Mouse (Mus musculus) right cerebral cortex, adult 18-20 months (tissue): ENCODE results near the gene Esrrg.

Experiments used
- DNase-seq: peaks from one replicate; pipeline ENCODE4 v3.0.0; 2022; ENCODE audit warnings: mixed read lengths

The Esrrg gene

DNA sequence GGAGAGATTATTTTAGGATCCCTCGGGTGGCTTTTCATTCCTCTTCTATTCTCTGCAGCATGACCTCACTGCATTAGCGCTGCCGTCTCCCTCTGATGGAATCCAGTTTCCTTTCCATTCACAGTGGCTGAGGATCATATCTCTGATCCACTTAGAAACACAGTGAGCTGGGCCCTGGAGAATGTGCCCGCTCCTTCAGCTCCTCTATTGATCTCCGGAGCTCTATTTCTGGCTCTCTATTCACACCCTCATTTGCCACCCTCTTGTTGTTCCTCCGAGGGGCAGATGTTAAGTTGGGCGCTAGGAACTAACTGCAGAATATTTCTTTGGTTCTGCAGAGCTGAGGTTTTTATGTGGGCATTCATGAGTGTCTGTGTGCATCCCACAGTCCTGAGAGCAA is 228.3 kb downstream of the Esrrg start:
- peak; percentile 41 for DNase-seq

DNA sequence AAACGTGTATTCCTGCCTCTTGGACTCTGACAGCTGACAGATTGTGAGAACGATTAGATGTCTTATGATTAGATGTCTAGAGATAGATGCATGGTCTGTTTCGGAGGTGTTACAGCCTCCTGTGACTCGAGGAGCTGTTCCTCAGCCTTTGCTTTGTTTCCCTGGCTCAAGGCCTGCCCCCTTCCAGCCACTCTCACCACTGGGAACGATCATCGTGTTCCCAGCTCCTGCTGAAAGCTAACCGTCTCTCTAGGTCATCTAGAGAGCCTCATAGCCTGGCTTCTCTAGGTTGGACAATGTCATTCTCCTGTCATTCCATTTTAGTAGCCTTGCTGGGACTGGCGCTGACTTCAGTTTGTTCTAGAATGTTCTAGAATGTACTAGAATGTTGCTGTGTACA is 233.0 kb downstream of the Esrrg start:
- DNase-seq = no peak

DNA sequence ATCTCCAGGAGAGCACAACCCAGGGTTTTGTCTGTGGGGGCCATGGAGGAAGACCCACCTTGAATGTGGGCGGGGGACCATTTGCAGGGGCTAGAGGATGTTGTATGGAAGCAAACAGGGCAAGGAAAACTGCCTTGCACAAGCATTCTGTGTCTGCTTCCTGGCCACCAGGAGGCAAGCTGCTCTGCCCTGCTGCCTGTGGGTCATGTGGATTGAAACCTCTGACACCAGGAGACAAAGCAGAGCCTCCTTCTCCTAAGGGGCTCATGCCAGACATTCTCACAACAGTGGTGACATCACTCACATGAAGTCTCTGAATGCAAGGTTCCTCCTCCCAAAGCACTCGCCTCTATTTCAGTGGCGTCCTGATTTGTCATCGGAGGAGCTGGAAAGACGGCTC is 234.1 kb downstream of the Esrrg start:
- no peak for DNase-seq

DNA sequence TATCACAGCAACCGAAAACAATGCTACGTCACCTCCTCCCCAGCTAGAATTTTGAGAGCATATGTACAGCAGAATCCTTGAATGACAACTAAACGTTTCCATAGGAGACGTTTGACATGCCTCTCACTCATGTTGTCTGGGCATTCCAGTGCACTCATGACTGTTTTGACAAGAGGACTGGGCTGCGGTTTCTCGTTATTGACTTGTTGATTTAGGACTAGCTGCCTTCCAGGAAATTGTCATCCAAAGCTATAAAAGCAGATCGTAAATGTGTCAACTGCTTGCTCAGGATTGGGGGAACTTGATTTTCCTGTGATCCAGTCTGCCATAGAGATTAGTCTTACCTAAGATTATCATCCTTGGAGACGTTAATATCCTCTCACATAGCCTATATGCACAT is 245.6 kb downstream of the Esrrg start:
- no peak for DNase-seq

DNA sequence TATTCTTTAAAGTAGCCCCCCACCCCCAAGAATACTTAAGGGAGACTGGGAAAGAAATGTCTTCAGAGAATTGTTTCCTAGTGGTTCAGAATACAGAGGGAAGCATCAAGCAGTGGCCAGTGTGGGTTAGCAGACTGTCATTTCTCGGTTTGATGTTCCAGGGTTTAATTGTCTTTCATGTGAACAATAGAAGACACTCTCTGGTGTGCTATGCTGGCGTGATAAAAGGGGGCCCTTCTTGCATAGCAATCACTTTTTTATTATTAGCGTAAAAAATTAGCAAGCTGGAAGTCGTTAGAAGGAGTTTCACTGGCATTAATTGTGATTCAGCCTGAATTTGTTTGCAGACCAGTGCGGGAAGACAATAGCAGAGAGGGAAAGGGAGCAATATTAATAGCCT is 253.7 kb downstream of the Esrrg start:
- DNase-seq = no peak

DNA sequence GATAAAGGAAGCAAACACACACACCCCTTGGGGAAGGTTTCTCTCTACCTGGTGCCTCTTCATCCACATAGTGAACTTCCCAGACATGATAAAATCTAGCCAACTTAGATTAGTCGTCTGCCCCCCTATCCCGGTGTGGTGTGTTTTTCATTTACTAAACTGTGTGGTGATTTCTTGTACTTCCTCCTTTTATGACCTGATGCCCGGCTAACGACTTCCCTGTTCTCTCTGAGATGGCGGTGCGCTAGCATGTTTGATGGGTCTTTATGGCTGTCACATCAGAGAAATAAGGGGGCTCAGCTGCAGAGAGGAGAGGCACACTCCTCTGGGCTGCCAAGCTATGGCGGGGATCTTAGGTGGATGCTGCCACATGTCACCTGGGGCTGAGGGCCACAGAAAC is 259.8 kb downstream of the Esrrg start:
- DNase-seq = no peak

DNA sequence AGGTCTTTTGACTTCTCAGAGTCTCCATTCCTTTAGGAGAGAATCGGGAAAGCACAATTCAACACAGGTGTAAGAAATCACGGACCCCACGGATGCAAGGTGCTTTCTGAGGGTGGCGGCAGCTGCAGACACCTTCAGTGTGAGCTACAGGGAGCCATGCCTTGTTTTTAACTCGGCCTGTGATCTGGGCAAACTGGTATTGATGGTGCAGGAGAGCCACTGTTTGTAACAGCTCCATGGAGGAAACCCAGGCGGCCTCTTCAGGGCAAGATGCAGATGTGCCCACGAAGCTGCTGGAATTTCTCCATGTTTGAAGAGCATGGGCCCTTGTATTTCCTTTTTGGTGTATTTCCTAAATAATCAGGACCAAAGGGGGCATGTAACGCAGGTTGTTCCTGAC is 263.6 kb downstream of the Esrrg start:
- DNase-seq = no peak

DNA sequence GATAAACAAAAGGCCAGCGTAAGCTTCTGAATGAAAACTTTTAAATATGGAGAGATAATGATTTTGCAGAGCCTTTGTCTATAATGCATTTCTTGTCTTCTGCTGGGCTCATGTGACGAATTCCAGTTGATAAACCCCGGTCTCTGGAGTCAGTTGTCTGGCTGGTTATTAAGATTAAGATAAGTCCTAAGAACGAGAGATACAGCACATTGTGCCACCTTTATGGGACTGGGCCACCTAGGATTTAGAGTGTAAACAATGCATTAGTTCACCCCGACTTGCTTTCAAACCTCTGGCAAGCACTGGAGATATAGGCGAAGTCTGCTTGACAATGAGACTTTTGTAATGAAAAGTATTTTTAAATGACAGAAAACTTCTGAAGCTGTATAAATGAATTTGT is 264.2 kb downstream of the Esrrg start:
- no peak for DNase-seq

DNA sequence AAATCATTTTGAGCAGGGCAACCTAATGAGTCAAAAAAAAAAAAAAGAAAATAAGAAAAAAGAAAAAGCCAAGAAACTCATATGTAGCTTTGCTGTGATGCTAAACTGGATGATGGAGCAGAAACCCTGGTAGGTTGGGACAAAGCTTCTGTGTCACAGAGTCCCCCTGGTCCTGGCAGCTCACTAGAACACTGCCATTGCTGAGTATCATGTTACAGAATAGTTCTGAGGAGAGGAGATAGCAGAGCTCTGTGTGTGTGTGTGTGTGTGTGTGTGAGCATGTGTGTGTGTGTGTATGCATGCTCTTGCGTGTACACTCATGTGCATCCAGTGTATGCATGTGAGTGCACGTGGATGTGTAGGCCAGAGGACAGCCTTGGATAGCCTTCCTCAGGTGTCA is 265.2 kb downstream of the Esrrg start:
- no peak for DNase-seq

DNA sequence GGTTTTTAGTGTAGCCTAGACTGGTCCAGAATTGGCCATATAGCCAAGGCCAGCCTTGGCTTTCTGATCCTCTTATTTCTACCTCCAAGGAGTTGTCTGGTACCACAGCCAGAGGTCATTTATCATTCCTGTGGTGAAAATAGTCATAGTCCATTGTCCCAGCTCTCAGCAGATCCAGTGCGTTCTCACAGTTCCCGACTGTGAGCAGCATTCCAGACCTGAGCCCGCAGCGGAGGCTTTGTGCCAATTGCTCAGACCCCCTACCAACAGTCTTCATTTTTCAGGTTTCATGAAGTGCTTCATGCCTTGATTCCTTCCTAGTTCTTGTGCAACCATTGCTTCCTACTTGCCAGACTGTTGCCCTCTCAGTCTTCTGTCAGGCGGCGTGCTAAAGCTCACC is 278.7 kb downstream of the Esrrg start:
- no peak for DNase-seq

DNA sequence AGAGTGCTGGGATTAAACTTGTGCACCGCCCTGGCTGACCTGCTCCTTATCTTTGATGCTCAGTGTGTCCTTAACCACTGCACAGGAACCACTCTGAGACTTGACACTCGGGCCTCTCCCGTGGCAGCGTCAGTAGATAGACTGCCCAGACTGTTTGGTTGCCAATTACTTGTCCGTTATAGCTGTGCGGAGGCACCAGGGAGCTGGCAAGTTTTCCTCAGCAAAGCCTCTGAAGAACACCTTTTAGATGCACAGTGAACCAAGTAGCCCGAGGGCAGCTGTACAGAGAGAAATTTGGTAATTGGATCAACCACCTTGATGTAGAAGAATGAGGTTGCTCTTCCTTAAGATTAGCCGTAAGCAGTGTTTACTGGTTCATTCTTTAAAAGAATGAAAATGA is 279.6 kb downstream of the Esrrg start:
- DNase-seq = no peak

DNA sequence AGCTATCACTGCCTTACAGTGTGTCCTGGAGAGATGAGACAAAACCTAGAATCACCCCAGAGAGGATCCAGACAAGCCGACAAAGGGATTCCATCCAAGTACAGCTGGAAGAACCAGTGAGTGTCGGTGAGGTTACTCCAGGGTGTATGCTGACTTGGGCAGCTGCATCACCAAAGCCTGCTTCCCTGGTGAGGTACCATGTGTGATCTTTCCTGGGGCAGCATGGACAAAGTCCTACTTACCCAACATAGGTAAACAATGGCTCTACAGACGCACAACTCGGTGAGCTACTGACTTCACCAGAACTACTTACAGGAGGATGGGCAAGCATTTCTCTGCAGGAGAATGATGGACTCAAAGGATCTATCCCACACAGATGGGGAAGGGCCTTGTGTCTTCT is 280.5 kb downstream of the Esrrg start:
- DNase-seq = no peak

DNA sequence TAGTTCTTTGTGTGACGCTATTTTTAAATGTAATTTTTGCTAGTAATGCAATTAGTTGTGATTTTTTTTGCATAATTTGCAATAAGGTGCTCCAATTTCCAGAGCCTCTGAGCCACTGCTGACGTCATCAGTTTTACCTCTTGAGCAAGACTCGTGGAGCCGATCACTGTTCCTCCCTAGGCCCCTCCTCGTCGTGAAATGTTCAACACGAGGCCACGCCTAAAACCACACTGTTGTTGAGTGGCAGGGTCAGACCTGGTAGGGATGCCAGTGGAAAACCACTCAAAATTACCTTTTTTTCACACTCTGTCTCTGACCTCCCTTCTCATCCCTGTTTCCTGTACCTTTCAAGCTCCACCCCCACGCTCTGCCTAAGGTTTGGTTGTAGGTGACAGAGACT is 282.7 kb downstream of the Esrrg start:
- no peak for DNase-seq

DNA sequence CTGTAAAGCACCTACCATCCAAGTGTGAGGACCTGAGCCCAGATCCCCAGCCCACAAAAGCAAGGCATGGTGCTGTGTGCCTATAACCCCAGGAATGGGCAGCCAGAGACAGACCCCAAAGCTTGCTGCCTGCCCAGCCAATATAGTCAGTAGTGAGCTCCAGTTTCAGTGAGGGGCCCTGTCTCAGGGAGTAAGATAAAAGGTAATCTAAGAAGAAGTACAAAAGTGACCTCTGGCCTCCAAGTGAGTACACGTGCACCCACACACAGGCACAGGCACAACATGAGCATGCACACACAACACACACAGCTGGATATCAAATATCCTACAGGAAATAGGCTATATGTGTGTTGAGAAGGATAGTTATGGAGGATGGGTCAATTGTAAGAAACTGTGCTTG is 286.9 kb downstream of the Esrrg start:
- no peak for DNase-seq

DNA sequence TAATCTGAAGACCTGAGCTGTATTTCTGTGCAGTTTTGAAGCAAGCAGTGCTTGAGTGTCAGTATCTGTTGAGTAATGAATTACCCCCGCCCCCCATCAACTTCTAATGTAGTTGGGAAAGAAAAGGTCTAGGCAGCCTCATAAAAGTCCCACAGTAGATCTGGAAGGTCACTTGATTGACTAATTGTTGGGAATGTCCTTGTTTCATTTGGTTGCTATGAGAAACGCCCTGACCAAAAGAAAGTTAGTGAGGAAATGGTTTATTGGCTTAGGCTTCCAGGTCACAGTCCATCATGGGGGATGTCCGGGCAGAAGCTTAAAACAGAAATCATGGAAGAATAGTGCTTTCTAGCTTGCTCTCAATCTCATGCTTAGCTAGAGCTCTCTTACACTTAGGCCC is 287.7 kb downstream of the Esrrg start:
- DNase-seq = no peak

DNA sequence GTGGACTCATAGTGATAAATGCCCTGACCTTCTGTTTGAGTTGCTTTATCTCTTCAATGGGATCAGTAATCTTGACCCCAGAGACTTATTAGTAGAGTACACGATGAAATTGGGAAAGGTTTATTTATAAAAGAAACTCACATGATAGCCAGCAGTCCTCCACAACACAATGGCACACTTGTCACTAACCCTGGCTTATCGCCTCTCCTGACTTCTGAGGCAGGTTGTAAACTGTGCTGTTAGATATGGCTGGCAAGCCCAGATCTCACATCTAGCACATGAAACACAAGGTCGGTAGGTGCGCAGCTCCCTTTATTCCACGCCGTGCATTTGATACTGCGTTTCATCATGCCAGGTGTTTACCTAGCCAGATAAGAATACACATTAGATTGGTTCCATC is 288.3 kb downstream of the Esrrg start:
- no peak for DNase-seq

DNA sequence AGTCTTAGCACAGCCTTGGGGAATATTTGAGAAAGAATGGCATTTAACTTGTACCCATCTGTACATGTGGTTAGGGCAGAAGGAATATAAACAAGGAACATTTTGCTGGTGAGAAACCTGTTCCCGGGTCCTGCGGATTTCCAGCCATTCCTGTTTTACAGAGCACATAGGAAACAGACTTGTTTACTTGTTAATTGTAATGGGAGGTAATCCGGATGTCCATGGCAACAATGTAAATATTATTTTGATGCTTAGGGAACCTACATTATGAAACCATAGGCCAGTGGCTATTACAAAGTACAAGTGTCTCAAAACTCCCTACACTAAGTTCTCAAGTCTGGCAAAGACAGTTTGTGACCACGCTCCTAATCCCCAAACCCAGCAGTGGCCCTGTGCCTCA is 290.9 kb downstream of the Esrrg start:
- DNase-seq = no peak

DNA sequence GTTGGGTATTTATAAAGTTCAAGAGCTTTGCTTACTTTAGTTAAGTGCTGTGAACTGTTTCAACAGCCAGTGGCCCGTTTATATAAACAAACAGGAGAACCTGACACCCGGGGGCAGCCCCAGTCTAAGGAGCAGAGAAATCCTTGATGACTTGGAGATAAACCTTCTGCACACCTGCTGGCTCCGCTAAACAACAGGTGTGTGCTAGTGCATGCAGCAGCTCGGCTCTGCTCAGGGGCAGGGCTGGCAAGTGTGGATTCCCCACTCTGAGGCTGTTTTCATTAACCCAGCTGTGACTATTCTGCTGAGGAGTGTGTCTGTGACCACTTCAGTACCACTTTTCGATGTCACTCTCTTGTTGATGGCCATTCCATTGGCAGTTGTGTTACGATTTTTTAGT is 292.2 kb downstream of the Esrrg start:
- DNase-seq = no peak

DNA sequence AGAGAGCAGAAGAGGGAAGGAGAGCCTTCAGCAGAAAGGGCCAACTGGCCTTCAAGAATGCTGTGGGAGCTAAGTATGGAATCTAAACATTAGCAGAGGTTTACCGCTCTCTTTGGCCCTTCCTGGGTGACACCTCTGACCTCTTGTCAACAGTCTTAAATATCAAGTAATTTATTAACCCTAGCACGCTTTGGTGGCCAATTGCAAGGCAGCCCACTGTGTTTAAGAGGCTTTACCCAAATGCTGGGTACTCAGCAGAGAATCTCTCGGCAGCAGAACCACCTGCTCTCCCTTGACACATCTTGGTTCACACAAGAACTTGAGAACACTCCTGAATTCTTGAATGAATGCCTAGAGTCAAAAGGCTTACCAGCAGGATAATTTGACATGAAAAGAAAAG is 293.6 kb downstream of the Esrrg start:
- DNase-seq = no peak

DNA sequence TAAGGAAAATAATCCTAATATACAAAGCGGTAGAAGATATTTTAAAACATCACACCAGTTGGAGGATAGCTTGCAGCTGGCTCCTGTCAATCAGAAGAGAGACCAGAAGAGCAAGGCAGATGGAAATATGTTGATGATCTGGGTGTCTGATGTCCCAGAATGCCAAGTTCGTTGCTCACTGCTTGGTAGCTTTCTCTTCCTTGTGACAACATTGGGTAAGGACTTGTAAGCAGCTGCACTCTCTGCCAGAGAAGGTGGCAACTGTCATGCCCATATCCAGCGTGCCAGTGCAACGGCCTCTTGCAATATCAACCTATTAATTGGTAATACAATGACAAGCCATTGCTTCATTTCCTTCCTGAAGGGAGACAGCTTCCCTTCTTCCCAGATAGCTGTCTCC is 296.1 kb downstream of the Esrrg start:
- DNase-seq = no peak

DNA sequence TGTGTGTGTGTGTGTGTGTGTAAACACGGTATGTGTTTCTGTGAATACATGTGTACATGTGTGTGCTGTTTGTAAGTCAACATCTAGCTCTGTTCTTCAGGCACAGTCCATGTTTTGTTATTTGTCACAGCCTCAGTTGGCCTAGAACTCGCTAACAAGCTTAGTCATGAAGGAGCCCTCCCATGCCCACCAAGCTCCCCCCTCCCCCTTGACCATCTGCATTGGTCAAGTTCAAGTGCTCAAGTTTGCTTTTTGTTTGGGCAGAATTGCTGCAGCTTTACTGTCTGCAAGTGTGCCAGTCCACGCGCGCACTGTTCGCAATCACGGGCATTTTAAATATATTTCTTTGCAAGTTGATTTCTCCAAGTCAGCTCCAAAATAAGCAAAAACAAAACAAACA is 298.8 kb downstream of the Esrrg start:
- no peak for DNase-seq

DNA sequence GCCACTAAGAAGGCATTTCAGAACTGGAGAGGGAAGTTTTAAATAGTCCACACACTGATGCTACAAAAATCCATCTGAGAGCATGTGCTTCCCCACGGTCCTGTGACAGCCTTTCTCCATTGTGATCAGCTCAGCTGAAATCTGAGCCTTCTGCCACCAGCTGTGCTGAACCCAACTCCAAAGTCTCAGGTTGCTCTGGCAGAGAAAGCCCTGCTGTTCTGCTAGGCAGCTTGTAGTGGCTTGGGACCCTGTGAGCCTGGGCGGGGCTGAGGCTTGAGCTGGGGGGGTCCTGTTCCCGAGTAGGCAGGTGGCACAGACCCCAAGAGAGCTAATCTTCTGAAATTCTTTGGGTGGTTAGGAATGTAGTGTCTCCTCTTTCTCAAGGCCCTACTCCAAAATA is 299.3 kb downstream of the Esrrg start:
- DNase-seq = no peak

DNA sequence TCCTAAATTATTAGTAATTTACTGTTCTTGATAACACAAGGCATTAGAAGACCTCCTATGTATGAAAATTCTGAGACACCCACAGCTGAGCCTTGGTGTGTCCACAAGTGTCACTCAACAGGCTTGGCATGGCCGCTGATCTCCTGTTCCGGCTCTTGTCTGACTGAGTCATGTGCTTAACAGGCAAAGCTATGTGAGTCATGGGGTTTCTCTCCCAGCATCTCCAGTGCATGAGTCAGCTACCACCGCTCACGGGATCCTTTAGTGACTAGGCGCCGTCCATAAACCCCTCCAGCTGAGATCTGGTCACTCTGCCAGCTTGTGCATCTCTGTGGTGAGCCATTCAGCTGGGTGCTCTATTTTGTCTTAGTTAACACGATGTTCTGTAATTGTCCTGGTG is 302.1 kb downstream of the Esrrg start:
- peak; percentile 39 for DNase-seq

DNA sequence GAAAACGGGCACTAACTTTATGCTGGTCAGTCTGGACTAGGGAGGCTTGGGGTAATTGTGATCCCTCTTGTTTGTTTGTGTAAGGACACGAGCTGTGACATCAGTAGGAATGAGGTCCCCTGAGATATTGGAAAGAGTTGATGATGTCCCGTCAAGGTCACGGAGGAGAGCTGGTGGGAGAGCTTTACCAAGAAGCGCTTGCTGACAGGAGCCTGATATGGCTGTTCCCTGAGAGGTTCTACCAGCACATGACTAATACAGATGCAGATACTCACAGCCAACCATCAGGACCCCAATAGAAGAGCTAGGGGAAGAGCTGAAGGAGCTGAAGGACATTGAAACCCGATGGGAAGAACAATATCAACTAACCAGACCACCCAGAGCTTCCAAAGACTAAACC is 302.6 kb downstream of the Esrrg start:
- DNase-seq = no peak

DNA sequence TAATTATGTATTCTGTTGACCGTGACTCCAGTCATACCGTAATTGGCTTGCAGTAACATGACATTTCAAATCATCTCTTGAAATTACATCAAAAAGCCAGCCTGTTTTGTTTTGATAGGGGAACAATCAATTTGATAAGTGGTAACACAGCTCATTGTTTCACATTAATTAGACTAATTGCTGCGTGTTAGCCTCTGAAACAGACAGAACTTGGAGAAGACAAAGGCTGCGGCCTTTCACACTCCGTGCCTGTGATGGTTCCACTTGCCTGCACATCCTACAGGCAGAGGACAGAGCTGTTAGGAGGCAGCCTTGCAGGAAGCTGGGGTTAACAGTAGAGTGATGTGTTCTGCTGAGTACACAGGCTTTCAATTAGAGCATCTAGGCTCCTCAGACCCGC is 309.7 kb downstream of the Esrrg start:
- DNase-seq = no peak

DNA sequence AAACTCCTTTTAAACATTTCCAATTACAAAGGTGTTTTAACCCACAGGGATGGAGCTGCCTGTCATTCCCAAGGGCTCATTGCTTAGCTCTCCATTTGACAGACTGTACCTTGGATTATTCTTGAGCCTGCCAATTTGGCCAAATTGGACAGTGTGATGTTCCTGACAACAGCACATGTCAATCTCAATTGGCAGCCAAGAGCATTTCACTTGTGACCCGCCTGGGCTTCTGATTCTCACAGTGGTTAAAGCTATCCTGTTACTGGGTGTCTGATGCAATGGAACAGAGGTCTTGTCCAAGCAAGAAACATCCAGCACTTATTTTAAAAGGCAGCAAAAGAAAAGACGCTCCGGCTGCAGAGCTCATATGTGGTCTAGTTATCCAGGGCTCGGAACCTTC is 310.3 kb downstream of the Esrrg start:
- DNase-seq = no peak
